Mouse (Mus musculus) embryonic facial prominence, embryonic 15.5 days (tissue): ENCODE measurements around the gene Lrrc43. TPM values are rescaled to one million over a fixed set of nuclear protein-coding genes. Genes with fewer than 3 reads are reported as not detected.

Source experiments
- ATAC-seq: fragments of 200-750 bp; cut with Nextera tagmentation; 2 replicates; pipeline ENCODE4 v1.8.0; 2017; ENCODE audit warnings: low read depth, moderate TSS enrichment; ENCODE audit not compliant: insufficient number of reproducible peaks, low FRiP score, low TSS enrichment
- H3K27ac ChIP-seq: fragments of 300-500 bp; sonication (generic); replicated peaks from 2 replicates; pipeline ENCODE4 v1.5.1; 2015; ENCODE audit warnings: mild to moderate bottlenecking, inconsistent platforms
- H3K27me3 ChIP-seq: fragments of 300-500 bp; sonication (generic); 2 replicates; pipeline ENCODE4 v1.6.1; 2015; ENCODE audit warnings: inconsistent platforms
- H3K36me3 ChIP-seq: fragments of 300-500 bp; sonication (generic); 2 replicates; pipeline ENCODE4 v1.6.1; 2015; ENCODE audit warnings: mild to moderate bottlenecking, inconsistent platforms
- H3K4me1 ChIP-seq: fragments of 300-500 bp; sonication (generic); 2 replicates; pipeline ENCODE4 v1.6.1; 2015; ENCODE audit warnings: inconsistent platforms
- H3K4me2 ChIP-seq: fragments of 300-500 bp; sonication (generic); replicated peaks from 2 replicates; pipeline ENCODE4 v1.6.1; 2015; ENCODE audit warnings: mild to moderate bottlenecking, inconsistent platforms
- H3K4me3 ChIP-seq: fragments of 300-500 bp; sonication (generic); replicated peaks from 2 replicates; pipeline ENCODE4 v1.5.1; 2015; ENCODE audit warnings: mild to moderate bottlenecking, inconsistent platforms
- H3K9ac ChIP-seq: fragments of 300-500 bp; sonication (generic); 2 replicates; pipeline ENCODE4 v1.6.1; 2015; ENCODE audit warnings: inconsistent platforms
- H3K9me3 ChIP-seq: fragments of 300-500 bp; sonication (generic); replicated peaks from 2 replicates; pipeline ENCODE4 v1.6.1; 2016; ENCODE audit warnings: inconsistent platforms
- WGBS: fragments of 180-500 bp; shearing (Covaris S2); methylation state at CpG from one replicate; pipeline ENCODE4 v1.1.7; 2015; 5-methylcytosine and 5-hydroxymethylcytosine counted together
- polyA plus RNA-seq: library from polyadenylated mRNA; unstranded; fragments of >200 nt; fragmentation: Nextera tagmentation; extraction: Ambion mirVana; gene quantifications from 2 replicates; pipeline ENCODE4 v1.2.1, GENCODE M21; 2015

Gene Lrrc43
- polyA plus RNA-seq, 1 experiment from 2014 or later: 1.5 TPM

GRCm38 (mm10) chr5:123520666-123521065 lies 31.6 kb downstream of the Lrrc43 start:
- Histone ChIP-seq H3K27ac (no peak overlapping the region), H3K4me1 (peaks cover 24% of the 10 kb centered on the region), H3K9me3 (no peaks in the 10 kb centered on the region), H3K4me2 (no peak overlapping the region), H3K27me3 (no peaks in the 10 kb centered on the region), H3K9ac (no peak overlapping the region), H3K4me3 (no peak overlapping the region), H3K36me3 (peaks cover 33% of the 10 kb centered on the region)
- ATAC-seq: no peak
- WGBS: 70% methylated on average over 9 of the region's 9 CpGs

- H3K36me3 ChIP-seq: peaks cover 32% of the 10 kb centered on the region
- H3K4me1 ChIP-seq: peaks cover 24% of the 10 kb centered on the region
- H3K4me2 ChIP-seq: no peak overlapping the region
- no peaks in the 10 kb centered on the region for H3K27me3 ChIP-seq
- no peak overlapping the region for H3K27ac ChIP-seq
- H3K4me3 ChIP-seq: no peak overlapping the region
- H3K9ac ChIP-seq: no peak overlapping the region
- WGBS: 76% methylated on average over 1 of the region's 1 CpGs
- no peak for ATAC-seq
- H3K9me3 ChIP-seq: no peaks in the 10 kb centered on the region
These were observed 32.5 kb downstream of the Lrrc43 start for GRCm38 (mm10) chr5:123521621-123522020.

DNA sequence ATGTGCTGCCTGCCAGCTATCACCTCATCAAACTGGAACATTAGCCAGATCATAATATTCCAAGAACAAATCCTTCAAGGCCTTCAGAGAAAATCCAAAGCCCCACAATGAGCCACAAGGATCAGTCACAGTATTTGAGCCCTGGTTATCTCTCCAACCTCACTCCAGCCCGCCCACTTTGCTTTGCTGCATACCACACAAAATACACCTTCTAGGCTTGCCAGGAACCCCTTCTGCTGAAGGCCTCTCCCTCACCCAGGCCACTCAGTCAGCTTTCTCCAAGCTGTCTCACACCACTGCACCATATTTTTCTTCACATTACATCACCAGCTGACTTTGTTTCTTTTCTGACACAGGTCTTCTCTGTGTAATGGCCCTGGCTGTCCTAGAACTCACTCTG lies 33.1 kb downstream of the Lrrc43 start:
- Histone ChIP-seq H3K4me2 (no peak overlapping the region), H3K4me3 (no peak overlapping the region), H3K27me3 (no peaks in the 10 kb centered on the region), H3K9me3 (no peaks in the 10 kb centered on the region), H3K36me3 (peaks cover 29% of the 10 kb centered on the region), H3K4me1 (peaks cover 24% of the 10 kb centered on the region), H3K27ac (no peak overlapping the region), H3K9ac (no peak overlapping the region)
- 83% methylated on average over 1 of the region's 1 CpGs for WGBS
- no peak for ATAC-seq

DNA sequence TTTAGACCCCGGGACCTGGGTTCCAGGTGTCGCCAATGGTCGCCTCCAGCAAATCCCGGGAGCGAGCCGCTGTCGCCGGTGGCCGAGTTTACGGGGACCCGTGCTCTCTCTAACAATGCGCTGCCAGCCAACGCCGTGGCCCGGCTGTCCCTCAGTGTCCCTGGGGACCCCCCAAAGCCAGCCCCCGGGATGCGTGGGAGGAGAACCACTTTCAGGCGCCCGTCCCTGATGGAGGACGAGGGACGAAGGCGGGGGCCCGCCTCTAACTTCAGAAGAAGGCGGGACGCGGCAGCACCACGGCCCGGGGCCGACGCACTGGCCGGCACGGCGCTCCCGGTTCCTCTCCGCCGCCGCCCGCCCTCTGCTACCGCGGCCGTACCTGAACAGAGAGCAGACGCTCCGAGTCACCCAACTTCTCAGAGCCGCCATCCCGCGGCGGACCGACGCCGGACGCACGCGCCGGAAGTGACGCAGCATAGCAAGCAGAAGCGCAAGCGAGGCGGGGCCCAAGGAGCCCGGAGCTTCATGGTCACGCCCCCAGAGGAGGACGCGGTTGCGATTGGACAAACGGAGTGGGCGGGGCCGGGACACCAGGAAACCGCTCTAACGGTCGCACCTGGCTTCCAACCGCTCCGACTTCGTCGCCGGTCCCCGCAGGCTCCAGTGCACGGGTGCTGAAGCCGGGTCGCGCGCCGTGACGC lies 34.7 kb downstream of the Lrrc43 start, which contains the start of gene Diablo:
Gene Diablo, minus strand, starts transcription at position 485 of the 701 bp plus-strand sequence.
- peaks cover 20% of the 10 kb centered on the region for H3K36me3 ChIP-seq
- peaks cover 24% of the 10 kb centered on the region for H3K4me1 ChIP-seq
- under 1% methylated on average over 81 of the region's 82 CpGs for WGBS
- no peaks in the 10 kb centered on the region for H3K9me3 ChIP-seq
- H3K27me3 ChIP-seq: no peaks in the 10 kb centered on the region
- peak within 1 kb of the TSS; percentile 94 for H3K4me2 ChIP-seq
- H3K9ac ChIP-seq: peak within 1 kb of the TSS; percentile 72
- H3K4me3 ChIP-seq: peak within 1 kb of the TSS; percentile 95
- peak; percentile 98 for ATAC-seq
- peak within 1 kb of the TSS; percentile 78 for H3K27ac ChIP-seq

GRCm38 (mm10) chr5:123524393-123524750 lies 35.3 kb downstream of the Lrrc43 start:
- under 1% methylated on average over 20 of the region's 27 CpGs for WGBS
- H3K4me3 ChIP-seq: peak overlapping the region; percentile 95
- no peaks in the 10 kb centered on the region for H3K27me3 ChIP-seq
- no peak overlapping the region for H3K27ac ChIP-seq
- peaks cover 22% of the 10 kb centered on the region for H3K36me3 ChIP-seq
- no peaks in the 10 kb centered on the region for H3K9me3 ChIP-seq
- ATAC-seq: peak; percentile 93
- H3K4me2 ChIP-seq: peak overlapping the region; percentile 94
- H3K9ac ChIP-seq: no peak overlapping the region
- peaks cover 24% of the 10 kb centered on the region for H3K4me1 ChIP-seq

DNA sequence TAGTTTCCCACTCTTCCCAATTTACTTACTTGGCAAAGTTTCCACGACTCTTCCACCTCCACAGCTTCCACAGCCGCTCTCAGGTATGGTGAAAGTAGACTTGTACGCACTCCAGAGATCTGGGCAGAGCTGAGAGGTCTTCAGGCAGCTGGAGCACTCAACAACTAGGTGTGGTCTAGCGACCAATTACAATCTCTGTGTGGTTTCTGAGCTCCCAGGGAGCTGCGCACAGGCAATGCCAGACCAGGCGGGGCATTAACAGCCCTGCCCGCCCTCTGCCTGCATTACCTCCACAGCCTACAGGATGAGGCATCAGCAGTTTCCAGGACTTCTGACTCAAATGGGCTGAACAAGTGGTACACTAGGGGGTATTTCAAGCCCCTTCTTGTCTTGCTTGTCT lies 36.2 kb downstream of the Lrrc43 start, which contains the start of gene Gm49027:
Gene Gm49027, minus strand, starts transcription at position 208 of the 400 bp plus-strand sequence.
- Histone ChIP-seq H3K4me2 (peak within 1 kb of the TSS; percentile 94), H3K4me1 (peaks cover 24% of the 10 kb centered on the region), H3K27me3 (no peaks in the 10 kb centered on the region), H3K27ac (no peak within 1 kb of the TSS), H3K36me3 (peaks cover 26% of the 10 kb centered on the region), H3K9ac (no peak within 1 kb of the TSS), H3K9me3 (no peaks in the 10 kb centered on the region), H3K4me3 (peak within 1 kb of the TSS; percentile 95)
- ATAC-seq: no peak
- 88% methylated on average over 7 of the region's 7 CpGs for whole genome bisulfite sequencing

- Histone ChIP-seq H3K27ac (no peak overlapping the region), H3K36me3 (peaks cover 34% of the 10 kb centered on the region), H3K4me2 (no peak overlapping the region), H3K9ac (no peak overlapping the region), H3K9me3 (no peaks in the 10 kb centered on the region), H3K27me3 (no peaks in the 10 kb centered on the region), H3K4me1 (peaks cover 24% of the 10 kb centered on the region), H3K4me3 (no peak overlapping the region)
- ATAC-seq: no peak
- 89% methylated on average over 9 of the region's 9 CpGs for WGBS
These were observed 36.9 kb downstream of the Lrrc43 start for GRCm38 (mm10) chr5:123525916-123526495.

DNA sequence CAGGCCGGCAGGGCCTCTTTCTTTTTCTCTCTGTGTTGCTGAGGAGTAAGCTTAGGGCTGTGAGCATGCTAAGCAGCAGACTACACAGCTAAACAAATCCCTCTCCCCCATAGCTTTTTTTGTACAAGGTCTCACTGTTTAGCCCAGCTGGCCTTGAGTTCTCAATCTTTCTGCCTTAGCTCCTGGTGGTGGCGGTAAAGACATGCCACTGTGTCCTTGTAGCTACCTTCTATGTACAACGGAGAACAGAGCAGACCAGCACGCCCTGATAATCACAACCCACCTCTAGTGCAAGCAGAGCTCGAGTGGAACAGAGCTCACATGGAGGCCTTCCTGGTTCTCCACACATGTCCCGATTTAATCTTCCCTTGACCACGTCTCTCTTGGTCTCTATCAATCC lies 39.5 kb downstream of the Lrrc43 start:
- no peak overlapping the region for H3K9ac ChIP-seq
- no peaks in the 10 kb centered on the region for H3K9me3 ChIP-seq
- no peak for ATAC-seq
- 73% methylated on average over 7 of the region's 7 CpGs for WGBS
- H3K36me3 ChIP-seq: peaks cover 60% of the 10 kb centered on the region
- H3K4me3 ChIP-seq: no peak overlapping the region
- H3K4me2 ChIP-seq: no peak overlapping the region
- no peak overlapping the region for H3K27ac ChIP-seq
- peaks cover 6% of the 10 kb centered on the region for H3K4me1 ChIP-seq
- H3K27me3 ChIP-seq: no peaks in the 10 kb centered on the region

DNA sequence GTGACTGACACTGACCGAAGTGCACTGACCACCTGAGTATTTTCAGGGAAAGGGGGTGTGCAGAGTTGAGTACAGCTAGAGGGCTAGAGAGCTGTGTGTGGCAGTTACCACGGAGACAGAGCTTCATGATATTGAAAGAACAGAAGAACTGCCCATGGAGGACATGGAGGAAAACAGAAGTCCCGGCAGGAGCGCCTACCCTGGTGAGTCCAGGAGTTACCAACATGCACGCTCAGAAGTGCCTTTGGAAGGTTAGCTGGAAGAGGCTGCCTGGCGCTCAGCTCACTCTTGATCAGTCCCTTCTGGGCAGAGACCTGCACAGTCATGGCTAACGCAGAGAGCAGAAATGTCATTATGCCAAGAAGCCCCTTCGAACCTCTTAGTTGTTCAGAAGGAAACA lies 41.0 kb downstream of the Lrrc43 start:
- H3K27me3 ChIP-seq: no peaks in the 10 kb centered on the region
- H3K4me3 ChIP-seq: no peak overlapping the region
- H3K4me2 ChIP-seq: no peak overlapping the region
- H3K27ac ChIP-seq: no peak overlapping the region
- no peak overlapping the region for H3K9ac ChIP-seq
- 88% methylated on average over 8 of the region's 8 CpGs for WGBS
- no peak for ATAC-seq
- H3K36me3 ChIP-seq: peaks cover 73% of the 10 kb centered on the region
- H3K4me1 ChIP-seq: no peaks in the 10 kb centered on the region
- H3K9me3 ChIP-seq: no peaks in the 10 kb centered on the region

GRCm38 (mm10) chr5:123533801-123534200 lies 44.7 kb downstream of the Lrrc43 start:
- Histone ChIP-seq H3K4me3 (no peak overlapping the region), H3K36me3 (peaks cover 81% of the 10 kb centered on the region), H3K9me3 (no peaks in the 10 kb centered on the region), H3K4me2 (no peak overlapping the region), H3K4me1 (no peaks in the 10 kb centered on the region), H3K27me3 (no peaks in the 10 kb centered on the region), H3K9ac (no peak overlapping the region), H3K27ac (no peak overlapping the region)
- ATAC-seq: no peak
- WGBS: 93% methylated on average over 10 of the region's 10 CpGs

GRCm38 (mm10) chr5:123555693-123556092 lies 66.6 kb downstream of the Lrrc43 start:
- H3K27me3 ChIP-seq: no peaks in the 10 kb centered on the region
- H3K27ac ChIP-seq: no peak overlapping the region
- H3K4me1 ChIP-seq: no peaks in the 10 kb centered on the region
- H3K36me3 ChIP-seq: peaks cover 46% of the 10 kb centered on the region
- no peak overlapping the region for H3K9ac ChIP-seq
- no peaks in the 10 kb centered on the region for H3K9me3 ChIP-seq
- ATAC-seq: no peak
- WGBS: 87% methylated on average over 7 of the region's 7 CpGs
- no peak overlapping the region for H3K4me3 ChIP-seq
- H3K4me2 ChIP-seq: no peak overlapping the region

- H3K36me3 ChIP-seq: peaks cover 51% of the 10 kb centered on the region
- H3K4me3 ChIP-seq: no peak overlapping the region
- 84% methylated on average over 2 of the region's 2 CpGs for WGBS
- H3K27ac ChIP-seq: no peak overlapping the region
- no peaks in the 10 kb centered on the region for H3K27me3 ChIP-seq
- no peak for ATAC-seq
- H3K4me2 ChIP-seq: no peak overlapping the region
- no peak overlapping the region for H3K9ac ChIP-seq
- no peaks in the 10 kb centered on the region for H3K4me1 ChIP-seq
- no peaks in the 10 kb centered on the region for H3K9me3 ChIP-seq
These were observed 67.3 kb downstream of the Lrrc43 start for GRCm38 (mm10) chr5:123556451-123556850.
